Mouse (Mus musculus) MEL (cell line): Measurements from ENCODE around the gene Lrtm1. TPM values are rescaled to one million over a fixed set of nuclear protein-coding genes. Genes with fewer than 3 reads are reported as not detected.

Experiments
- DNase-seq: peaks from one replicate; pipeline ENCODE4 v3.0.0; 2011; ENCODE audit warnings: low read depth, low spot score
- H3K27ac ChIP-seq: 2 replicates; pipeline ENCODE4 v1.5.1; 2012; ENCODE audit warnings: low read depth, mild to moderate bottlenecking, control low read depth, low read length, moderate library complexity; ENCODE audit not compliant: control insufficient read depth
- H3K27me3 ChIP-seq, 2 experiments: fragments of 150-350 bp in 1 of 2; sonication (generic) in 1 of 2; 2 replicates each; pipeline ENCODE4 v1.6.1; 2012; ENCODE audit warnings: low read length in 2 of 2, mild to moderate bottlenecking in 2 of 2, improper control_type of control experiment in 1 of 2, moderate library complexity in 1 of 2; ENCODE audit not compliant: insufficient read depth in 2 of 2, control insufficient read depth in 1 of 2
- H3K36me3 ChIP-seq, 2 experiments: 2 replicates each; pipeline ENCODE4 v1.6.1; 2012 to 2014; ENCODE audit warnings: low read length in 2 of 2, improper control_type of control experiment in 1 of 2, inconsistent platforms in 1 of 2, mild to moderate bottlenecking in 1 of 2; ENCODE audit not compliant: insufficient read depth in 2 of 2, control insufficient read depth in 1 of 2
- H3K4me1 ChIP-seq, 2 experiments: fragments of 150-350 bp in 1 of 2; sonication (generic) in 1 of 2; 2 replicates each; pipeline ENCODE4 v1.6.1; 2012; ENCODE audit warnings: low read length in 2 of 2, improper control_type of control experiment in 1 of 2, mild to moderate bottlenecking in 1 of 2; ENCODE audit not compliant: insufficient read depth in 2 of 2, control insufficient read depth in 1 of 2
- H3K4me3 ChIP-seq, 2 experiments: fragments of 150-350 bp in 1 of 2; sonication (generic) in 1 of 2; 2 replicates each; pipeline ENCODE4 v1.5.1; 2012; ENCODE audit warnings: low read depth in 2 of 2, low read length in 2 of 2, mild to moderate bottlenecking in 2 of 2, moderate library complexity in 2 of 2, control low read depth in 1 of 2, improper control_type of control experiment in 1 of 2; ENCODE audit not compliant: control insufficient read depth in 1 of 2, insufficient read depth in 1 of 2
- H3K79me2 ChIP-seq: 2 replicates; pipeline ENCODE4 v1.6.1; 2012; ENCODE audit warnings: mild to moderate bottlenecking, low read length, moderate library complexity; ENCODE audit not compliant: control insufficient read depth, poor library complexity, insufficient read depth
- H3K9ac ChIP-seq: 2 replicates; pipeline ENCODE4 v1.6.1; 2012; ENCODE audit warnings: low read depth, mild to moderate bottlenecking, control low read depth, low read length, moderate library complexity; ENCODE audit not compliant: control insufficient read depth, poor library complexity, severe bottlenecking
- H3K9me3 ChIP-seq: fragments of 150-350 bp; sonication (generic); replicated peaks from 2 replicates; pipeline ENCODE4 v1.6.1; 2012; ENCODE audit warnings: mild to moderate bottlenecking, low read length, improper control_type of control experiment, moderate library complexity; ENCODE audit not compliant: insufficient read depth
- BHLHE40 ChIP-seq: IDR thresholded peaks from 2 replicates; pipeline ENCODE4 v1.6.1; 2012; ENCODE audit warnings: low read depth, mild to moderate bottlenecking, inconsistent platforms, low read length, improper control_type of control experiment, borderline replicate concordance
- CHD1 ChIP-seq: IDR thresholded peaks from 2 replicates; pipeline ENCODE4 v1.6.1; 2012; ENCODE audit warnings: low read depth, mild to moderate bottlenecking, inconsistent platforms, low read length, improper control_type of control experiment
- CHD2 ChIP-seq: IDR thresholded peaks from 2 replicates; pipeline ENCODE4 v1.6.1; 2011; ENCODE audit warnings: low read length, improper control_type of control experiment
- CTCF ChIP-seq, 3 experiments: IDR thresholded peaks in 2 of 3; conservative IDR thresholded peaks in 1 of 3; 2 replicates each; pipeline ENCODE4 v1.5.1; 2011 to 2012; ENCODE audit warnings: low read length in 3 of 3, low read depth in 2 of 3, mild to moderate bottlenecking in 2 of 3, improper control_type of control experiment in 1 of 3, inconsistent platforms in 1 of 3, mixed read lengths in 1 of 3, moderate library complexity in 1 of 3; ENCODE audit not compliant: control insufficient read depth in 1 of 3, insufficient read depth in 1 of 3, poor library complexity in 1 of 3, severe bottlenecking in 1 of 3
- E2F4 ChIP-seq: IDR thresholded peaks from 2 replicates; pipeline ENCODE4 v1.6.1; 2011; ENCODE audit warnings: low read depth, low read length, improper control_type of control experiment, borderline replicate concordance
- ELF1 ChIP-seq: IDR thresholded peaks from 2 replicates; pipeline ENCODE4 v1.6.1; 2014; ENCODE audit warnings: low read depth, mild to moderate bottlenecking, inconsistent platforms, low read length, improper control_type of control experiment, moderate library complexity
- EP300 ChIP-seq, 2 experiments: IDR thresholded peaks; 2 replicates each; pipeline ENCODE4 v1.6.1; 2011; ENCODE audit warnings: improper control_type of control experiment in 2 of 2, low read length in 2 of 2, low read depth in 1 of 2, mild to moderate bottlenecking in 1 of 2
- ETS1 ChIP-seq: IDR thresholded peaks from 2 replicates; pipeline ENCODE4 v1.6.1; 2012; ENCODE audit warnings: low read depth, mild to moderate bottlenecking, inconsistent platforms, low read length, improper control_type of control experiment, moderate library complexity
- GABPA ChIP-seq: IDR thresholded peaks from 2 replicates; pipeline ENCODE4 v1.6.1; 2012; ENCODE audit warnings: low read depth, mild to moderate bottlenecking, inconsistent platforms, low read length, improper control_type of control experiment, moderate library complexity
- GATA1 ChIP-seq: IDR thresholded peaks from 2 replicates; pipeline ENCODE4 v1.6.1; 2011; ENCODE audit warnings: low read depth, low read length, improper control_type of control experiment
- KAT2A ChIP-seq: conservative IDR thresholded peaks from 2 replicates; pipeline ENCODE4 v1.6.1; 2012; ENCODE audit warnings: low read depth, low read length, improper control_type of control experiment, inconsistent platforms
- MEF2A ChIP-seq: IDR thresholded peaks from 2 replicates; pipeline ENCODE4 v1.6.1; 2014; ENCODE audit warnings: low read depth, mild to moderate bottlenecking, inconsistent platforms, low read length, improper control_type of control experiment; ENCODE audit not compliant: poor library complexity, insufficient replicate concordance, severe bottlenecking; ENCODE audit errors: extremely low read depth
- MXI1 ChIP-seq: IDR thresholded peaks from 2 replicates; pipeline ENCODE4 v1.6.1; 2011; ENCODE audit warnings: mild to moderate bottlenecking, low read depth, low read length, improper control_type of control experiment
- MYB ChIP-seq: IDR thresholded peaks from 2 replicates; pipeline ENCODE4 v1.6.1; 2011; ENCODE audit warnings: mild to moderate bottlenecking, low read depth, low read length, improper control_type of control experiment
- MYC ChIP-seq: IDR thresholded peaks from 2 replicates; pipeline ENCODE4 v1.6.1; 2011; ENCODE audit warnings: low read depth, mild to moderate bottlenecking, low read length, improper control_type of control experiment, moderate library complexity
- NELFE ChIP-seq: IDR thresholded peaks from 2 replicates; pipeline ENCODE4 v1.6.1; 2011; ENCODE audit warnings: low read depth, low read length, improper control_type of control experiment
- NRF1 ChIP-seq: IDR thresholded peaks from 2 replicates; pipeline ENCODE4 v1.6.1; 2014; ENCODE audit warnings: low read depth, mild to moderate bottlenecking, inconsistent platforms, low read length, improper control_type of control experiment, moderate library complexity; ENCODE audit not compliant: poor library complexity, insufficient read depth, severe bottlenecking
- POLR2A ChIP-seq, 2 experiments: IDR thresholded peaks; 2 replicates each; pipeline ENCODE4 v1.6.1; 2011 to 2012; ENCODE audit warnings: low read length in 2 of 2, mild to moderate bottlenecking in 2 of 2, control low read depth in 1 of 2, improper control_type of control experiment in 1 of 2, low read depth in 1 of 2, moderate library complexity in 1 of 2; ENCODE audit not compliant: control insufficient read depth in 1 of 2, insufficient read depth in 1 of 2, poor library complexity in 1 of 2
- POLR2AphosphoS2 ChIP-seq: IDR thresholded peaks from 2 replicates; pipeline ENCODE4 v1.6.1; 2011; ENCODE audit warnings: low read length, improper control_type of control experiment
- POLR2AphosphoS5 ChIP-seq: IDR thresholded peaks from 2 replicates; pipeline ENCODE4 v1.6.1; 2012; ENCODE audit warnings: low read depth, borderline replicate concordance, mild to moderate bottlenecking, inconsistent platforms, low read length, moderate library complexity, mixed read lengths
- RAD21 ChIP-seq: IDR thresholded peaks from 2 replicates; pipeline ENCODE4 v1.6.1; 2011; ENCODE audit warnings: mild to moderate bottlenecking, low read depth, low read length, improper control_type of control experiment
- RCOR1 ChIP-seq: IDR thresholded peaks from 2 replicates; pipeline ENCODE4 v1.6.1; 2012; ENCODE audit warnings: low read depth, mild to moderate bottlenecking, inconsistent platforms, low read length, improper control_type of control experiment
- SIN3A ChIP-seq: IDR thresholded peaks from 2 replicates; pipeline ENCODE4 v1.6.1; 2012; ENCODE audit warnings: low read length, improper control_type of control experiment, inconsistent platforms
- TCF12 ChIP-seq: IDR thresholded peaks from 2 replicates; pipeline ENCODE4 v1.6.1; 2014; ENCODE audit warnings: low read depth, mild to moderate bottlenecking, inconsistent platforms, low read length, improper control_type of control experiment, moderate library complexity
- UBTF ChIP-seq: IDR thresholded peaks from 2 replicates; pipeline ENCODE4 v1.6.1; 2012; ENCODE audit warnings: low read depth, mild to moderate bottlenecking, inconsistent platforms, low read length, improper control_type of control experiment, moderate library complexity, borderline replicate concordance; ENCODE audit not compliant: insufficient read depth
- USF1 ChIP-seq: IDR thresholded peaks from 2 replicates; pipeline ENCODE4 v1.6.1; 2014; ENCODE audit warnings: low read depth, mild to moderate bottlenecking, inconsistent platforms, low read length, improper control_type of control experiment, moderate library complexity
- ZKSCAN1 ChIP-seq: IDR thresholded peaks from 2 replicates; pipeline ENCODE4 v1.6.1; 2012; ENCODE audit warnings: low read depth, mild to moderate bottlenecking, inconsistent platforms, low read length, improper control_type of control experiment, moderate library complexity
- ZMIZ1 ChIP-seq: IDR thresholded peaks from 2 replicates; pipeline ENCODE4 v1.6.1; 2012; ENCODE audit warnings: low read depth, mild to moderate bottlenecking, inconsistent platforms, low read length, improper control_type of control experiment, moderate library complexity
- polyA plus RNA-seq, 2 experiments: library from polyadenylated mRNA; stranded (reverse) in 1 of 2; unstranded in 1 of 2; fragments of >175 nt in 1 of 2; fragments of >200 nt in 1 of 2; gene quantifications; 2 replicates each; pipeline versions ENCODE4 v1.2.1 to v1.2.4; 2012; ENCODE audit warnings: low replicate concordance in 2 of 2, low read depth in 1 of 2; ENCODE audit not compliant: insufficient read length in 2 of 2, insufficient read depth in 1 of 2, missing spikeins in 1 of 2
- total RNA-seq: library from RNA; depleted of rRNA; stranded (reverse); fragments of 300-350 nt; gene quantifications from 2 replicates; pipeline ENCODE4 v1.2.3, GENCODE M21; 2012

The Lrtm1 gene
- total and polyA plus RNA-seq, 3 experiments, result not detected

GRCm38 (mm10) chr14:29077418-29077817 is 59.4 kb downstream of the Lrtm1 start:
- no peak for TF ChIP-seq CTCF (IDR thresholded peaks at IDR 0.05 in 2 of 3, conservative IDR thresholded peaks at IDR 0.05 in 1 of 3; ENCODE audit: control insufficient read depth in 1 of 3, insufficient read depth in 1 of 3, low read depth in 2 of 3, low read length in 3 of 3, poor library complexity in 1 of 3, severe bottlenecking in 1 of 3)
- no peak for TF ChIP-seq POLR2A (IDR thresholded peaks at IDR 0.05; ENCODE audit: control insufficient read depth in 1 of 2, insufficient read depth in 1 of 2, low read depth in 1 of 2, low read length in 2 of 2, poor library complexity in 1 of 2)
- no peak for TF ChIP-seq EP300 (IDR thresholded peaks at IDR 0.05; ENCODE audit: low read depth in 1 of 2, low read length in 2 of 2)
- no peak for TF ChIP-seq USF1
- no peak for TF ChIP-seq RAD21
- no peak for TF ChIP-seq MEF2A
- TF ChIP-seq MXI1, result no peak
- no peak for TF ChIP-seq TCF12
- TF ChIP-seq ETS1, result no peak
- TF ChIP-seq POLR2AphosphoS5, result no peak
- no peak for TF ChIP-seq ZKSCAN1
- TF ChIP-seq MYB, result no peak
- TF ChIP-seq ZMIZ1, result no peak
- TF ChIP-seq NELFE, result no peak
- TF ChIP-seq POLR2AphosphoS2, result no peak
- TF ChIP-seq KAT2A, result no peak
- DNase-seq, result no peak
- no peaks in the 10 kb centered on the region for H3K4me1 ChIP-seq
- no peaks in the 10 kb centered on the region for H3K36me3 ChIP-seq
- no peak overlapping the region for H3K9ac ChIP-seq
- H3K79me2 ChIP-seq, result no peaks in the 10 kb centered on the region
- H3K27me3 ChIP-seq, result no peaks in the 10 kb centered on the region
- H3K27ac ChIP-seq, result no peak overlapping the region
- no peaks in the 10 kb centered on the region for H3K9me3 ChIP-seq
- no peak overlapping the region for H3K4me3 ChIP-seq

GRCm38 (mm10) chr14:29080228-29080627 is 62.2 kb downstream of the Lrtm1 start:
- Histone ChIP-seq H3K9me3 (no peaks in the 10 kb centered on the region), H3K4me1 (no peaks in the 10 kb centered on the region), H3K27me3 (no peaks in the 10 kb centered on the region), H3K9ac (no peak overlapping the region), H3K36me3 (no peaks in the 10 kb centered on the region), H3K4me3 (no peak overlapping the region), H3K79me2 (no peaks in the 10 kb centered on the region), H3K27ac (no peak overlapping the region)
- TF ChIP-seq GABPA, result no peak
- no peak for TF ChIP-seq BHLHE40
- no peak for TF ChIP-seq E2F4
- TF ChIP-seq CHD1, result no peak
- no peak for TF ChIP-seq USF1
- no peak for TF ChIP-seq UBTF
- TF ChIP-seq ELF1, result no peak
- TF ChIP-seq RCOR1, result no peak
- no peak for TF ChIP-seq CHD2
- no peak for TF ChIP-seq GATA1
- no peak for TF ChIP-seq POLR2AphosphoS5
- TF ChIP-seq ZKSCAN1, result no peak
- TF ChIP-seq EP300 (IDR thresholded peaks at IDR 0.05; ENCODE audit: low read depth in 1 of 2, low read length in 2 of 2), result no peak
- TF ChIP-seq SIN3A, result no peak
- no peak for TF ChIP-seq NRF1
- no peak for TF ChIP-seq MYC
- no peak for TF ChIP-seq KAT2A
- DNase-seq, result no peak
